Mouse (Mus musculus): ENCODE results near the gene Actbl2. TPM values are rescaled to one million over a fixed set of nuclear protein-coding genes. Genes with fewer than 3 reads are reported as not detected.

The Actbl2 gene
- total RNA-seq, 2 experiments from 2014 or later: not detected

Other genes with a start within 250 kb of the Actbl2 start
- 113 and 124 TPM in 2 replicates for gene Gpbp1, start 235.1 kb downstream of the Actbl2 start, total RNA-seq (2015; ENCODE audit: low replicate concordance)
- 177 and 272 TPM in 2 replicates for gene Gpbp1, start 235.1 kb downstream of the Actbl2 start, total RNA-seq (2017; ENCODE audit: low replicate concordance)